Mouse (Mus musculus): ENCODE data around the gene Krcc1.

DNA sequence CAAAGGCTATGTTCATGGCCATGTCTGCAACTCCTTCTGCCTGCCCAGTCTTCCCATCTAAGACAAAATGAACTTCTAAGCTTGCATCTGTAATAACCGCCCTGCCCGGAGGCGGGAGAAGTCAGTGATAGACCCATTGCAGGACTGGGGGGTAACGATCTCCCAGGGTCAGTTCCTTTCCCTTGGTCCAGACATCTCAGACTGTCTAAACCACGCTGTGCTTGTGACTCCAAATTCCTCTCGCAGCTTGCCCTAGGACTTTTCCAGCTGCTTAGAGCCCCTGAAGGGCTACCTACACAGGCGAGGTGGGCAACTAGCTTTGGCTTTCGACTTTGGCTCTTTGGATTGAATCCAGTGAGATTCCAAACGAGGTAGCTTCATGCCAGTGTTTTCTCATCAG is 53.3 kb downstream of the Krcc1 start:
- TF ChIP-seq CTCF (IDR thresholded peaks at IDR 0.05; ENCODE audit: borderline replicate concordance, extremely low read depth, insufficient read depth, insufficient read length) (no peak), POLR2A (IDR thresholded peaks at IDR 0.05; ENCODE audit: borderline replicate concordance, extremely low read depth, insufficient read depth, insufficient read length, poor library complexity, severe bottlenecking) (no peak)
